Mouse (Mus musculus) heart, embryonic 14.5 days (tissue): ENCODE measurements around the gene Olfr1253. TPM values are rescaled to one million over a fixed set of nuclear protein-coding genes. Genes with fewer than 3 reads are reported as not detected.

ENCODE experiments used
- ATAC-seq: fragments of 200-750 bp; cut with Nextera tagmentation; 2 replicates; pipeline ENCODE4 v1.8.0; 2017; ENCODE audit warnings: low read depth, moderate TSS enrichment; ENCODE audit not compliant: insufficient number of reproducible peaks, insufficient read depth, low FRiP score
- H3K27ac ChIP-seq, 2 experiments: fragments of 200-500 bp in 1 of 2; fragments of 300-500 bp in 1 of 2; sonication (generic) in 1 of 2; replicated peaks in 1 of 2; 2 replicates each; pipeline ENCODE4 v1.5.1; 2012 to 2014; ENCODE audit warnings: low read depth in 2 of 2, low read length in 2 of 2, control low read depth in 1 of 2, mild to moderate bottlenecking in 1 of 2, mixed read lengths in 1 of 2; ENCODE audit not compliant: control insufficient read depth in 1 of 2, insufficient read depth in 1 of 2
- H3K27me3 ChIP-seq: fragments of 300-500 bp; sonication (generic); 2 replicates; pipeline ENCODE4 v1.6.1; 2014; ENCODE audit warnings: mild to moderate bottlenecking, low read length, control low read depth; ENCODE audit not compliant: control insufficient read depth, insufficient read depth
- H3K36me3 ChIP-seq: fragments of 300-500 bp; sonication (generic); 2 replicates; pipeline ENCODE4 v1.6.1; 2014; ENCODE audit warnings: mild to moderate bottlenecking, control low read depth, low read length, mixed read lengths; ENCODE audit not compliant: control insufficient read depth, insufficient read depth
- H3K4me1 ChIP-seq, 2 experiments: fragments of 200-500 bp in 1 of 2; fragments of 300-500 bp in 1 of 2; sonication (generic) in 1 of 2; 2 replicates each; pipeline ENCODE4 v1.6.1; 2012 to 2014; ENCODE audit warnings: low read length in 2 of 2, control low read depth in 1 of 2, mixed read lengths in 1 of 2; ENCODE audit not compliant: control insufficient read depth in 2 of 2, insufficient read depth in 2 of 2
- H3K4me2 ChIP-seq: fragments of 300-500 bp; sonication (generic); 2 replicates; pipeline ENCODE4 v1.6.1; 2014; ENCODE audit warnings: mild to moderate bottlenecking, low read length
- H3K4me3 ChIP-seq, 2 experiments: fragments of 200-500 bp in 1 of 2; fragments of 300-500 bp in 1 of 2; sonication (generic) in 1 of 2; 2 replicates each; pipeline ENCODE4 v1.5.1; 2012 to 2014; ENCODE audit warnings: low read length in 2 of 2, mild to moderate bottlenecking in 2 of 2, control low read depth in 1 of 2, low read depth in 1 of 2, moderate library complexity in 1 of 2; ENCODE audit not compliant: control insufficient read depth in 1 of 2, insufficient read depth in 1 of 2
- H3K9ac ChIP-seq: fragments of 300-500 bp; sonication (generic); 2 replicates; pipeline ENCODE4 v1.6.1; 2014; ENCODE audit warnings: mild to moderate bottlenecking, low read length
- H3K9me3 ChIP-seq: fragments of 300-500 bp; sonication (generic); 2 replicates; pipeline ENCODE4 v1.6.1; 2016; ENCODE audit warnings: low read length, control low read depth; ENCODE audit not compliant: control insufficient read depth
- WGBS: fragments of 180-500 bp; shearing (Covaris S2); extraction: QIAGEN DNeasy Blood & Tissue Kit; methylation state at CpG from one replicate; pipeline ENCODE4 v1.1.7; 2014; 5-methylcytosine and 5-hydroxymethylcytosine counted together
- polyA plus RNA-seq: library from polyadenylated mRNA; unstranded; fragments of >200 nt; fragmentation: Nextera tagmentation; extraction: Ambion mirVana; gene quantifications from 2 replicates; pipeline ENCODE4 v1.2.1, GENCODE M21; 2014

The Olfr1253 gene
- not detected in 2 replicates for polyA plus RNA-seq

GRCm38 (mm10) chr2:89756990-89757389 lies at the start of gene Olfr1253:
Gene Olfr1253 (minus strand): TSS chr2:89757090.
- H3K4me3 ChIP-seq = no peak within 1 kb of the TSS
- ATAC-seq = no peak
- no peaks in the 10 kb centered on the region for H3K9me3 ChIP-seq
- no peaks in the 10 kb centered on the region for H3K27me3 ChIP-seq
- 88% methylated on average over 1 of the region's 1 CpGs for WGBS
- H3K9ac ChIP-seq = no peak within 1 kb of the TSS
- no peaks in the 10 kb centered on the region for H3K36me3 ChIP-seq
- H3K27ac ChIP-seq = no peak within 1 kb of the TSS
- H3K4me2 ChIP-seq = no peak within 1 kb of the TSS
- H3K4me1 ChIP-seq = no peaks in the 10 kb centered on the region

GRCm38 (mm10) chr2:89799583-89799982 lies 42.7 kb upstream of the Olfr1253 start:
- Histone ChIP-seq H3K27ac (no peak overlapping the region), H3K4me1 (no peaks in the 10 kb centered on the region), H3K4me2 (no peak overlapping the region), H3K27me3 (no peaks in the 10 kb centered on the region), H3K9me3 (no peaks in the 10 kb centered on the region), H3K4me3 (no peak overlapping the region), H3K9ac (no peak overlapping the region), H3K36me3 (no peaks in the 10 kb centered on the region)
- no peak for ATAC-seq
- WGBS = 82% methylated on average over 3 of the region's 3 CpGs

GRCm38 (mm10) chr2:89793519-89793918 lies 36.6 kb upstream of the Olfr1253 start, which contains the start of gene Olfr1254:
Gene Olfr1254 (minus strand): TSS chr2:89793619.
- H3K36me3 ChIP-seq = no peaks in the 10 kb centered on the region
- H3K27ac ChIP-seq = no peak within 1 kb of the TSS
- H3K4me3 ChIP-seq = no peak within 1 kb of the TSS
- H3K9me3 ChIP-seq = no peaks in the 10 kb centered on the region
- no peak for ATAC-seq
- H3K9ac ChIP-seq = no peak within 1 kb of the TSS
- H3K4me1 ChIP-seq = no peaks in the 10 kb centered on the region
- H3K4me2 ChIP-seq = no peak within 1 kb of the TSS
- H3K27me3 ChIP-seq = no peaks in the 10 kb centered on the region

- Histone ChIP-seq H3K4me2 (no peak within 1 kb of the TSS), H3K27me3 (no peaks in the 10 kb centered on the region), H3K4me1 (no peaks in the 10 kb centered on the region), H3K9ac (no peak within 1 kb of the TSS), H3K36me3 (no peaks in the 10 kb centered on the region), H3K4me3 (no peak within 1 kb of the TSS), H3K27ac (no peak within 1 kb of the TSS), H3K9me3 (no peaks in the 10 kb centered on the region)
- no peak for ATAC-seq
- 30% methylated on average over 1 of the region's 1 CpGs for WGBS
Observed at GRCm38 (mm10) chr2:89724912-89725311, 32.0 kb downstream of the Olfr1253 start, which contains the start of gene Olfr1252. Gene Olfr1252 (minus strand): TSS chr2:89725012.

Other genes with a start within 250 kb of the Olfr1253 start
- not detected in 2 replicates for gene Olfr1243, start 225.6 kb downstream of the Olfr1253 start, polyA plus RNA-seq
- not detected in 2 replicates for gene Olfr1245, start 178.6 kb downstream of the Olfr1253 start, polyA plus RNA-seq
- gene Olfr1246, start 163.9 kb downstream of the Olfr1253 start, polyA plus RNA-seq = not detected in 2 replicates
- not detected in 2 replicates for gene Olfr1247, start 143.0 kb downstream of the Olfr1253 start, polyA plus RNA-seq
- not detected in 2 replicates for gene Olfr1248, start 138.8 kb downstream of the Olfr1253 start, polyA plus RNA-seq
- not detected in 2 replicates for gene Olfr1249, start 122.1 kb downstream of the Olfr1253 start, polyA plus RNA-seq
- gene Olfr1250, start 95.6 kb downstream of the Olfr1253 start, polyA plus RNA-seq = not detected in 2 replicates
- gene Olfr1251, start 85.2 kb downstream of the Olfr1253 start, polyA plus RNA-seq = not detected in 2 replicates
- not detected in 2 replicates for gene Olfr1252, start 32.1 kb downstream of the Olfr1253 start, polyA plus RNA-seq
- gene Olfr1254, start 36.5 kb upstream of the Olfr1253 start, polyA plus RNA-seq = not detected in 2 replicates
- not detected in 2 replicates for gene Olfr1255, start 55.0 kb upstream of the Olfr1253 start, polyA plus RNA-seq
- gene Olfr1256, start 84.5 kb upstream of the Olfr1253 start, polyA plus RNA-seq = not detected in 2 replicates
- not detected in 2 replicates for gene Olfr48, start 91.1 kb upstream of the Olfr1253 start, polyA plus RNA-seq
- gene Olfr1257, start 121.3 kb upstream of the Olfr1253 start, polyA plus RNA-seq = not detected in 2 replicates
- gene Olfr1258, start 170.2 kb upstream of the Olfr1253 start, polyA plus RNA-seq = not detected in 2 replicates
- not detected in 2 replicates for gene Olfr1259, start 191.6 kb upstream of the Olfr1253 start, polyA plus RNA-seq
- gene Olfr1260, start 217.2 kb upstream of the Olfr1253 start, polyA plus RNA-seq = not detected in 2 replicates
- not detected in 2 replicates for gene Olfr1261, start 234.1 kb upstream of the Olfr1253 start, polyA plus RNA-seq
- not detected in 2 replicates for gene Olfr1262, start 243.1 kb upstream of the Olfr1253 start, polyA plus RNA-seq